Mouse (Mus musculus): ENCODE results near the gene Rbx1. TPM values are rescaled to one million over a fixed set of nuclear protein-coding genes. Genes with fewer than 3 reads are reported as not detected.
A peak's percentile ranks its signal among the peaks of the same experiment; 100 is the strongest.
"Not testable (repeated sequence)": the region's sequence is repeated elsewhere in the genome, so short reads cannot be mapped to it uniquely, and the experiment has no call there.

Rbx1 gene
- total and polyA plus RNA-seq, 2 experiments from 2014 or later = 122 to 446 TPM

DNA sequence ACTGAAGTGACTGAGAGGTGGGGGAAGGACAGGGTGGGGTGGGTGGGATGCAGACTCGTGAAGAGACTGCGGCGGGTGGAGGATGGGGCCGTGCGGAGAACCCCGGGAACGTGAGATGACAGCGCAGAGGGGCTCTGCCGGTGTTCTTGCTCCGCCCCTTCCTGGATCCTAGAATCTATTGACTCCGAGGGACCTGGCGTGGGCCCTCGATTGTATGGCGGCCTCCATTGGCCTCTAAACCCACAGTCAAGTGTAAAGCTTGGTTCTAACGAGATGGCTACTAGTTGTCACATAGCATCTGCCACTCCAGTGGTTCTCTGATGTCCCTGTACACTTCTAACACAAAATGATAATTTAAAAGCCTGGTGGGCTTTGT is 630 bp downstream of the Rbx1 start:
- Histone ChIP-seq H3K36me3 (ENCODE audit: insufficient read depth, low read length) (peaks cover 10% of the 10 kb centered on the region), H3K4me3 (ENCODE audit: low read length) (peak overlapping the region; percentile 49), H3K9me3 (ENCODE audit: low read length) (no peaks in the 10 kb centered on the region), H3K4me1 (ENCODE audit: insufficient read depth, low read length) (peaks cover 10% of the 10 kb centered on the region; the same call in 1 of the 2 replicates), H3K4me2 (ENCODE audit: low read depth, low read length) (peak overlapping the region; percentile 72), H3K27me3 (ENCODE audit: insufficient read depth, low read length) (no peaks in the 10 kb centered on the region), H3K9ac (replicated peaks; ENCODE audit: low read length) (peak overlapping the region; percentile 68), H3K27ac (peak overlapping the region; percentile 90)
- ATAC-seq = no peak
- DNase-seq (ENCODE audit: low spot score) = no peak
- WGBS = 0% methylated on average over 15 of the region's 15 CpGs
- TF ChIP-seq CTCF (IDR thresholded peaks at IDR 0.05; ENCODE audit: low read depth) = no peak

DNA sequence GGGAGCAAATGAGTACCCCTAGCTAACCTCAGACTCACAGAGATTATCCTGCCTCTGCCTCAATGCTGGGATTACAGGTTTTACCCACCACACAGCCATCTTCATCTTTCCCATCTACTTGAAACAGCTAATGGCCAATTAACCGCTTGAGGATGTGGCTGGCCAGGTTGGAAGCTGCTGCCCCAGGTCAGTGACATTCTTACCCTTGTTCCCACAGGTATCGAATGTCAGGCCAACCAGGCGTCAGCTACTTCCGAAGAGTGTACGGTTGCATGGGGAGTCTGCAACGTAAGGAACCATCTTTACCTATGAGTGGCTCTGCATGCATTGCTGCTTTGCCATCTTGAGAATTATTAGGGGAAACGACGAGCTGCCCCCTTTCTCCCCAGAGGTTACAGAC is 4.6 kb downstream of the Rbx1 start:
- WGBS = 85% methylated on average over 8 of the region's 8 CpGs
- H3K27me3 ChIP-seq (ENCODE audit: insufficient read depth, low read length) = no peaks in the 10 kb centered on the region
- TF ChIP-seq CTCF (IDR thresholded peaks at IDR 0.05; ENCODE audit: low read depth) = no peak
- H3K9me3 ChIP-seq (ENCODE audit: low read length) = no peaks in the 10 kb centered on the region
- DNase-seq (ENCODE audit: low spot score) (no peak), ATAC-seq (no peak)
- no peak overlapping the region for H3K4me3 ChIP-seq (ENCODE audit: low read length)
- H3K36me3 ChIP-seq (ENCODE audit: insufficient read depth, low read length) = peaks cover 23% of the 10 kb centered on the region
- no peak overlapping the region for H3K4me2 ChIP-seq (ENCODE audit: low read depth, low read length)
- H3K4me1 ChIP-seq (ENCODE audit: insufficient read depth, low read length) = peaks cover 10% of the 10 kb centered on the region; the same call in 1 of the 2 replicates
- no peak overlapping the region for H3K9ac ChIP-seq (replicated peaks; ENCODE audit: low read length)
- no peak overlapping the region for H3K27ac ChIP-seq

DNA sequence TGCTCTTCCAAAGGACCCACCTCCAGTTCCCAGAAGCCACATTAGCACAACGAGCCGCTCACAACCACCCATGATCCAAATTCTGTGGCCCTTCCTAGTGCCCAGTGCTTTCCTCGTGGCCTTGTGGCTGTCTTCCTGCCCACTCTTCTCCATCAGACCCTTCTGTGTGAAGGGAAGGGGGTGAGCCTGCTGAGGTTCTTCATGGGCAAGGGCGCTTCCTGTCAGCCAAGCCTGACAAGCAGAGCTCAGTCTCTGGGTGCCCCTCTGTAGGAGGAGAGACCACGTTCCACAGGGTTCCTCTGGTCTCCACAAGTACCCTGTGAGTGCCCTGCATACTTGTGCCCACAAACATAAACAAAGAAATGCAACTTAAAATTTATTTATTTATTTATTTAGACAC is 6.2 kb downstream of the Rbx1 start:
- H3K9ac ChIP-seq (replicated peaks; ENCODE audit: low read length) = no peak overlapping the region
- no peak for ATAC-seq
- 91% methylated on average over 5 of the region's 5 CpGs for WGBS

DNA sequence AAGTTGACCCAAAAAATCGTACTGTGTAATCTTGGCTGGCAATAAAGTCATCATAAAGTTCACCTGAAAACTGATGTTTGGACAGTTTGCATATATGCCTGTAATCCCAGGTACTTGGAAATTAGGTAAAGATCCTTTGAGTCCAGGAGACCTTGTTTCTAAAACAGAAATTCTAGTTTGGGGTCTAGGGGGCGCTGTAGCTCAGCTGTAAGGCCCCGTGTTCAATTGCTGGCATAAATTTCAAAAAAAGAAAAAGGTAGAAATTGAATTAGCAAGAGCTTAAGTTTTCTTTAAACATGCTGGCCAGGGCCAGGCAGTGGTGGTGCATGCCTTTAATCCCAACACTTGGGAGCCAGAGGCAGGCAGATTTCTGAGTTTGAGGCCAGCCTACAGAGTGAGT is 9.6 kb downstream of the Rbx1 start:
- Histone ChIP-seq H3K27ac (no peak overlapping the region), H3K9me3 (ENCODE audit: low read length) (no peaks in the 10 kb centered on the region), H3K4me3 (ENCODE audit: low read length) (no peak overlapping the region), H3K36me3 (ENCODE audit: insufficient read depth, low read length) (peaks cover 23% of the 10 kb centered on the region), H3K4me1 (ENCODE audit: insufficient read depth, low read length) (no peaks in the 10 kb centered on the region), H3K9ac (replicated peaks; ENCODE audit: low read length) (no peak overlapping the region), H3K27me3 (ENCODE audit: insufficient read depth, low read length) (no peaks in the 10 kb centered on the region), H3K4me2 (ENCODE audit: low read depth, low read length) (no peak overlapping the region)
- peak; percentile 44 for DNase-seq (ENCODE audit: low spot score)
- WGBS = 36% methylated on average over 3 of the region's 3 CpGs
- TF ChIP-seq CTCF (IDR thresholded peaks at IDR 0.05; ENCODE audit: low read depth) = peak; percentile 58
- ATAC-seq = no peak

More for the DNA sequence above, 6.2 kb downstream of the Rbx1 start:
- H3K27me3 ChIP-seq (ENCODE audit: insufficient read depth, low read length) = no peaks in the 10 kb centered on the region
- H3K36me3 ChIP-seq (ENCODE audit: insufficient read depth, low read length) = peaks cover 23% of the 10 kb centered on the region
- peaks cover 8% of the 10 kb centered on the region; the same call in 1 of the 2 replicates for H3K4me1 ChIP-seq (ENCODE audit: insufficient read depth, low read length)
- DNase-seq (ENCODE audit: low spot score) = no peak
- no peaks in the 10 kb centered on the region for H3K9me3 ChIP-seq (ENCODE audit: low read length)
- H3K4me2 ChIP-seq (ENCODE audit: low read depth, low read length) = no peak overlapping the region
- H3K27ac ChIP-seq = no peak overlapping the region
- no peak overlapping the region for H3K4me3 ChIP-seq (ENCODE audit: low read length)
- TF ChIP-seq CTCF (IDR thresholded peaks at IDR 0.05; ENCODE audit: low read depth) = no peak

DNA sequence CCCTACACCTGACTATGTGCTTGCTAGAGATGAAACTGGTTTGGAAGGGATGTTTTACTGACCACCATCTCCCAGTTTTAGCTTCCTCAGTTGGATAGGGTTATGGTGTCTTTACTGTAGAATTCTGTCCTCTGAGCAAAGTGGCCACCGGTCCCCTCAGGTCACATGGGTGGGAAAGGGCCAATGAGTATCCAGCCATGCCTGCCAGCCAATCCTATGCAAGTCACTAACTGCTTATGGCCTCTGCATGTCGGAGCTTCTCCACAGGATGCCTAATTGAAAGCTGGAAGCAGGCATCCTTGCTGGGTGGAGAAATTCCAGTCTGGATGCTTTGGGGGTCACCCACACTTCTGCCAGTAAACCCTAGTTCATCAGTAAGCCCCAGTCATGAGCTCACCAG is 10.5 kb downstream of the Rbx1 start:
- TF ChIP-seq CTCF (IDR thresholded peaks at IDR 0.05; ENCODE audit: low read depth) = no peak
- WGBS = 2% methylated on average over 2 of the region's 2 CpGs
- no peak overlapping the region for H3K27ac ChIP-seq
- DNase-seq (ENCODE audit: low spot score) = peak; percentile 44
- peak; percentile 69; the same call in 1 of the 2 replicates for ATAC-seq
- H3K4me3 ChIP-seq (ENCODE audit: low read length) = no peak overlapping the region
- H3K4me1 ChIP-seq (ENCODE audit: insufficient read depth, low read length) = no peaks in the 10 kb centered on the region
- no peak overlapping the region for H3K9ac ChIP-seq (replicated peaks; ENCODE audit: low read length)
- H3K36me3 ChIP-seq (ENCODE audit: insufficient read depth, low read length) = peaks cover 13% of the 10 kb centered on the region; the same call in 1 of the 2 replicates
- H3K4me2 ChIP-seq (ENCODE audit: low read depth, low read length) = no peak overlapping the region
- no peaks in the 10 kb centered on the region for H3K27me3 ChIP-seq (ENCODE audit: insufficient read depth, low read length)
- H3K9me3 ChIP-seq (ENCODE audit: low read length) = no peaks in the 10 kb centered on the region

DNA sequence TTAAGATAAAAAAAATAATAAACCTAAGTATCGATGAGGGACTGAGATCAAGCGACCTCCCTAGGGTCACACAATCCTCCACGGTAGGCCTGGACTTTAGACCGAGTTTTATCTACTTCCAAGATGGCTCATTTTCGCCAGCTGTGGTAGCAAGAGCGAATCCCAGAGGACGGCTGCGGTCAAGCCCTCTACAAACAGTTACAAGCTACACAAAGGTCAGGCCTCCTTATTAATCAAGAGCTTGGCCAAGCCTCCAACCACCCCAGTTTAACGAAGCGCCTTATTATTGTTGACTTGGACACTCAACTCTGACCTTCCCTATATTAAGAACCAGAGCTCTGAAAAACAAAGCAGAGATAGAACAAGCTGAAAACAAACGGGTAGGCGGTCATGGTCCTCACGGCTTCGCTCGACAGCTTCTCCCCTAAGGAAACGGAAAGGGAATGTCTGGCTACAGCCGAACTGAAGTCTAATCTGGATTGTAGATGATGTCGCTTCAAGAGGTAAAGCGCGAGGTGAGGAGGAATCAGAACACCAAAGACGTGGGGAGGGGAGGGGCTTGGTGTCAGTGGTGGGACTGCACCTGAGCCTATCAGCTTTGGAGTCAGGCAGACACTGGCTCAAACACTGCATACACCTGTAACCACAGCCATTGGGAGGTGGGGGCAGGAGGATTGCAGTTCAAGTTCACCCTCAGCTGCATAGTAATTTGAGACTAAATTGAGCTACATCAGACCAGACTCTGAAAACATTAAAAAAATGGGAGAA is 13.5 kb downstream of the Rbx1 start:
- Histone ChIP-seq H3K4me2 (ENCODE audit: low read depth, low read length) (no peak overlapping the region), H3K9me3 (ENCODE audit: low read length) (no peaks in the 10 kb centered on the region), H3K4me3 (ENCODE audit: low read length) (no peak overlapping the region), H3K27ac (no peak overlapping the region), H3K27me3 (ENCODE audit: insufficient read depth, low read length) (no peaks in the 10 kb centered on the region), H3K36me3 (ENCODE audit: insufficient read depth, low read length) (no peaks in the 10 kb centered on the region; the same call in 1 of the 2 replicates), H3K4me1 (ENCODE audit: insufficient read depth, low read length) (no peaks in the 10 kb centered on the region), H3K9ac (replicated peaks; ENCODE audit: low read length) (no peak overlapping the region)
- ATAC-seq (no peak), DNase-seq (ENCODE audit: low spot score) (no peak)
- TF ChIP-seq CTCF (IDR thresholded peaks at IDR 0.05; ENCODE audit: low read depth) = no peak
- WGBS = 70% methylated on average over 21 of the region's 21 CpGs

DNA sequence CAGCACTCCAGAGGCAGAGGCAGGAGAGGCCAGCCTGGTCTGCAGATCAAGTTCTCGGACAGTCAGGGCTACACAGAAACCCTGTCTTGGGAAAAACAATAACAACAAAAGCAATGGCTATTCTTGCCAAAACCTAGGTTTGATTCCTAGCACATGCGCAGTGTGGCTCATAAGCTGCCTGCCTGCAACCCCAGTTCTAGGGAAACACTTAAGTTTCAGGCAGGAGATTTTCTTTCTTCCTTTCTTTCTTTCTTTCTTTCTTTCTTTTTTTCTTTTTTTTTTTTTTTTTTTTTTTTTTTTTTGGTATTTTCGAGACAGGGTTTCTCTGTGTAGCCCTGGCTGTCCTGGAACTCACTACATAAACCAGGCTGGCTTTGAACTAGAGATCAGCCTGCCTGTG is 14.2 kb downstream of the Rbx1 start:
- 67% methylated on average over 3 of the region's 3 CpGs for WGBS
- H3K27ac ChIP-seq; H3K4me2 ChIP-seq (ENCODE audit: low read depth, low read length); H3K9ac ChIP-seq (replicated peaks; ENCODE audit: low read length); H3K9me3 ChIP-seq (ENCODE audit: low read length); H3K27me3 ChIP-seq (ENCODE audit: insufficient read depth, low read length); H3K4me1 ChIP-seq (ENCODE audit: insufficient read depth, low read length); H3K36me3 ChIP-seq (ENCODE audit: insufficient read depth, low read length); ATAC-seq; H3K4me3 ChIP-seq (ENCODE audit: low read length); DNase-seq (ENCODE audit: low spot score): not testable (repeated sequence)
